Mouse (Mus musculus): ENCODE results near the gene Ubox5.

Ubox5 gene

DNA sequence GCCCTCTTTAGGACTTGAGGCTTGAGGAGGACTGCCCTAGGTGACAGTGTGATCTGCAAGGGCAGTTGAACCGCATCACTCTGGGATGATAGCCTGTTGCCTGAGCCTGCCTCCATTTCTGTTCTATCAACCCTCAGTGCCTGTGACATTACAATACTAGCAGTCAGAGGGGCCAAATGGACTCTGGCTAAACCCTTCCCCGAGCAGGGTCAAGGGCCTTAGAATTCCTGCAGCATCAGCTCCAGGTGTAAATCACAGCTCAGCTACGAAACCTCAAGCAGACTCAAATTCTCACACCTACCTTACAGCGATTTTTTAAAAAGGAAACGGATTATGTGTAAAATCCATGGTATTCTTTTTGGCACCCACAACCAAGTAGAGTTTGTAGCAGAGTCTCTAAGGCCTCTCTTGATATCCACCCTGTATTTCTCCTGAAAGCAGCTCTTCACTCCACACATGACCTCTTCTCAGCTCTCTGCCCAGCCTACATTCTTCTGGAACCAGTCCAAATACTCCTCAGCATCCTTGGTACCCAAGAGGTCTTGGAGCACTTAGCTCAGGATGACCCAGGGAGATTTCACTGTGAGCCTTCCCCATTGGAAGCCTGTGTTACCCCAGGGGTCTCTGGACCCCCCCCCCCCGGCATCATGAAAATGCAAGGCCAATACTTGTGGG lies 11.7 kb upstream of the Ubox5 start:
- TF ChIP-seq POU5F1 (IDR thresholded peaks at IDR 0.05; ENCODE audit: borderline replicate concordance, low read length) = no peak
- no peak for TF ChIP-seq NANOG (IDR thresholded peaks at IDR 0.05; ENCODE audit: borderline replicate concordance, low read length)
- no peak for TF ChIP-seq CTCF (conservative IDR thresholded peaks at IDR 0.05; ENCODE audit: low read length)
- H3K27me3 ChIP-seq (ENCODE audit: insufficient read depth, low read length) = peaks cover 41% of the 10 kb centered on the region
- no peak overlapping the region for H3K4me3 ChIP-seq (replicated peaks; ENCODE audit: low read length)
- H3K4me1 ChIP-seq (replicated peaks; ENCODE audit: low read depth, low read length) = peaks cover 51% of the 10 kb centered on the region
- no peaks in the 10 kb centered on the region for H3K36me3 ChIP-seq (ENCODE audit: insufficient read depth, low read length)
- no peaks in the 10 kb centered on the region for H3K9me3 ChIP-seq (ENCODE audit: low read length)

GRCm38 (mm10) chr2:130639276-130639675 lies 9.4 kb upstream of the Ubox5 start:
- H3K4me3 ChIP-seq (replicated peaks; ENCODE audit: low read length) = 0 out of 2 replicates have a peak overlapping the region, but pooled peaks have one; percentile 32
- H3K27me3 ChIP-seq (ENCODE audit: insufficient read depth, low read length) = peaks cover 63% of the 10 kb centered on the region
- peaks cover 74% of the 10 kb centered on the region for H3K4me1 ChIP-seq (replicated peaks; ENCODE audit: low read depth, low read length)
- no peaks in the 10 kb centered on the region for H3K36me3 ChIP-seq (ENCODE audit: insufficient read depth, low read length)
- no peak for TF ChIP-seq POU5F1 (IDR thresholded peaks at IDR 0.05; ENCODE audit: borderline replicate concordance, low read length)
- TF ChIP-seq CTCF (conservative IDR thresholded peaks at IDR 0.05; ENCODE audit: low read length) = no peak
- TF ChIP-seq NANOG (IDR thresholded peaks at IDR 0.05; ENCODE audit: borderline replicate concordance, low read length) = no peak
- H3K9me3 ChIP-seq (ENCODE audit: low read length) = no peaks in the 10 kb centered on the region

DNA sequence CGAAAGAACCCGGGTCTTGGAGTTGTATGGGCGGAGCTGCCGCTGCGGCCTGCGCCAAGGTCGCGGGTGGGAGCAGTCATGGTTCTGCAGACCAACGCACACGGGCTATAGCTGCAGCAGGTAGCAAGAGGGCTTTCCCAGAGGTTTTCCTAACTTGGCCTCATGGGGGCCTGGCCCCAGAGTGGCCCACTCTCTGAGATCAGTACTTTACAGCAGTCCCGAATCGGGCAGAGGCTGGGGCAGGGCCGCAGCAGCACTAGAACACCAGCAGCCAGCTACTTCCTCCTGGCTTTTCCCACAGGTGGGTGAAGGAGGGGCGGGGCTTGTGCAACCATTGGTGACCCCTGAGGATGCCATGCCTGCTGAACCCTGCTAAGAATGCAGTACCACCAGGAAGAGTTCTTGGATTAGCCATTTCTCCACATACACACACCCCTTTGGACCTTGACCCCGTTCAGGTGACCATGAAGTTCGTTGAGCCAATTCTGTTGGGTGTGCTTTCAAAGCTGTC lies 8.3 kb upstream of the Ubox5 start:
- Histone ChIP-seq H3K27me3 (ENCODE audit: insufficient read depth, low read length) (peaks cover 71% of the 10 kb centered on the region), H3K4me3 (replicated peaks; ENCODE audit: low read length) (peak overlapping the region; percentile 75)
- TF ChIP-seq NANOG (IDR thresholded peaks at IDR 0.05; ENCODE audit: borderline replicate concordance, low read length) (no peak), CTCF (conservative IDR thresholded peaks at IDR 0.05; ENCODE audit: low read length) (no peak), POU5F1 (IDR thresholded peaks at IDR 0.05; ENCODE audit: borderline replicate concordance, low read length) (no peak)

GRCm38 (mm10) chr2:130635847-130636246 lies 6.0 kb upstream of the Ubox5 start:
- Histone ChIP-seq H3K4me3 (replicated peaks; ENCODE audit: low read length) (peak overlapping the region; percentile 75), H3K27me3 (ENCODE audit: insufficient read depth, low read length) (peaks cover 62% of the 10 kb centered on the region), H3K9me3 (ENCODE audit: low read length) (no peaks in the 10 kb centered on the region), H3K36me3 (ENCODE audit: insufficient read depth, low read length) (no peaks in the 10 kb centered on the region), H3K4me1 (replicated peaks; ENCODE audit: low read depth, low read length) (peaks cover 93% of the 10 kb centered on the region)
- TF ChIP-seq NANOG (IDR thresholded peaks at IDR 0.05; ENCODE audit: borderline replicate concordance, low read length) (no peak), CTCF (conservative IDR thresholded peaks at IDR 0.05; ENCODE audit: low read length) (no peak), POU5F1 (IDR thresholded peaks at IDR 0.05; ENCODE audit: borderline replicate concordance, low read length) (no peak)

More for the DNA sequence above, 8.3 kb upstream of the Ubox5 start:
- Histone ChIP-seq H3K36me3 (ENCODE audit: insufficient read depth, low read length) (no peaks in the 10 kb centered on the region), H3K9me3 (ENCODE audit: low read length) (no peaks in the 10 kb centered on the region), H3K4me1 (replicated peaks; ENCODE audit: low read depth, low read length) (peaks cover 81% of the 10 kb centered on the region)

DNA sequence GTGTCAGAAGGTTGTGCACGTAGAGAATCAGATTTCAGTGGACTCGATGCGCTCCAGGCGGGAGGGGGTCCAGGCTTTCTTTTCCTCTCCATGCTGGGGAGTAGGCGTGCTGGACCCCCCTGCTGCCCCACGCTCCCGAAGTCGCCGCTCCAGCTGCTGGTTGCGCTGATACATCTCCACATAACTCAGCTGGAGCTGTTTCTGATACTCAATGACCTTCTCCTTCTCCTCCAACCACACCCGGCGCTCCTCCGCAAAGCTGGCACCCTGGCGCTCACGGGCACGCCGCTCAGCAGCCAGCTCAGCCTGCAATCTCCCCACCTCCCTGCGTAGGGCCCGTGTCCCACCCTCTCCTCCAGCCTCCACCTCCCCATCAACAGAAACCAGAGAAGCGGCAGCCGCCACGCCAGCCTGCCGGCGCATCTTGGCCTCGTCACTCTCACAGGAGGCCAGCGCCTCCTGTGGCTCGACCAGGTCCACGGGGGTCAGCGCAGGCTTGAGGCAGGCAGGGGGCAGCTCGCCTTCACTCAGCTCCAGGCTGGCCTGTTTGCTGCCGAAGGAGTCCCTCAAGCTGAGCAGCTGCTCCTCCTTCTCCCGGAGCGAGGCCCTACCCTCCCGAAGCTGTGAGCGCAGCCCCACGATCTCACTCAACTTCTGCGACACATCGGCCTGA lies 5.0 kb upstream of the Ubox5 start:
- TF ChIP-seq CTCF (conservative IDR thresholded peaks at IDR 0.05; ENCODE audit: low read length) (no peak), POU5F1 (IDR thresholded peaks at IDR 0.05; ENCODE audit: borderline replicate concordance, low read length) (no peak), NANOG (IDR thresholded peaks at IDR 0.05; ENCODE audit: borderline replicate concordance, low read length) (no peak)

GRCm38 (mm10) chr2:130634006-130634738 lies 4.3 kb upstream of the Ubox5 start:
- Histone ChIP-seq H3K27me3 (ENCODE audit: insufficient read depth, low read length) (peaks cover 55% of the 10 kb centered on the region), H3K36me3 (ENCODE audit: insufficient read depth, low read length) (no peaks in the 10 kb centered on the region), H3K4me3 (replicated peaks; ENCODE audit: low read length) (peak overlapping the region; percentile 75), H3K9me3 (ENCODE audit: low read length) (no peaks in the 10 kb centered on the region), H3K4me1 (replicated peaks; ENCODE audit: low read depth, low read length) (peaks cover 89% of the 10 kb centered on the region)
- TF ChIP-seq NANOG (IDR thresholded peaks at IDR 0.05; ENCODE audit: borderline replicate concordance, low read length) (no peak), POU5F1 (IDR thresholded peaks at IDR 0.05; ENCODE audit: borderline replicate concordance, low read length) (no peak), CTCF (conservative IDR thresholded peaks at IDR 0.05; ENCODE audit: low read length) (no peak)

More for the DNA sequence above, 5.0 kb upstream of the Ubox5 start:
- Histone ChIP-seq H3K4me3 (replicated peaks; ENCODE audit: low read length) (peak overlapping the region; percentile 75), H3K27me3 (ENCODE audit: insufficient read depth, low read length) (peaks cover 55% of the 10 kb centered on the region), H3K4me1 (replicated peaks; ENCODE audit: low read depth, low read length) (peaks cover 95% of the 10 kb centered on the region), H3K9me3 (ENCODE audit: low read length) (no peaks in the 10 kb centered on the region), H3K36me3 (ENCODE audit: insufficient read depth, low read length) (no peaks in the 10 kb centered on the region)

DNA sequence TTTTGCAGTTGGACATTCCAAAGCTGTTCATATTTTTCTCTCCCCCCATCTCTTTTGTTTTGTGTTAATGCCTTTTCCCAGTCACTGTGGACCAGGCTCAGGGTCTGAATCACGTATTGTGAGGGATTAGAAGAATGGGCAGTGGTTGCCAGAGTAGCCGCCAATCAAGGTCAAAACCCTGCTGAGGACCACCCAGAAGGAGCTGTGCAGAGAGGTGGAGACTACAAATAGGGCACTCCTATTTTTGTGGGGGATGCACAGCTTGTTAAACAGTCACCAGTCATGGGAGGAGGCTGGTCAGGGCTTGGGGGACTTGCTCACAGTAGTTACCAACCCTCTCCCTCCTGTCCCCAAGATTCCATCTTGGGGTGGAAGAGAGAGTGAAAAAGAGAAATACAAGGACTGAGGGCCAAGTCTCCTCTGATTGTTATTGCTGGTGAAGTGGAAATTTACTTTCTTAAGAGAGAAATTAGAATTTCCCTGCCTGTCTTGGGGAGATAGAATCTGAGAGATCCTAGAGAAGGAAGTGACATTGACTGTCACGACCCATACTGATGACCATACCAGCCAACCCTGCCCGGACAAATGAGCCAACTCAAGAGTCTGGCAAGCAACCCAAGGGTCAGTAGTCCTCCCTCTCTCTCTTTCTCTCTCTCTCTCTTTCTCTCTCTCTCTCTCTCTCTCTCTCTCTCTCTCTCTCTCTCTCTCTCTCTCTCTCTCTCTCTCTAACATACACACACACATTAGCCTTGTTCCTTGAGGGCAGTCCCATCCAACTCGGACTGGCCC lies 3.2 kb upstream of the Ubox5 start:
- peak overlapping the region; percentile 75 for H3K4me3 ChIP-seq (replicated peaks; ENCODE audit: low read length)
- peaks cover 2% of the 10 kb centered on the region; the same call in 1 of the 2 replicates for H3K36me3 ChIP-seq (ENCODE audit: insufficient read depth, low read length)
- H3K27me3 ChIP-seq (ENCODE audit: insufficient read depth, low read length) = peaks cover 46% of the 10 kb centered on the region
- TF ChIP-seq CTCF (conservative IDR thresholded peaks at IDR 0.05; ENCODE audit: low read length) (no peak), POU5F1 (IDR thresholded peaks at IDR 0.05; ENCODE audit: borderline replicate concordance, low read length) (no peak), NANOG (IDR thresholded peaks at IDR 0.05; ENCODE audit: borderline replicate concordance, low read length) (peak; percentile 58; the same call in 1 of the 2 replicates)
- H3K9me3 ChIP-seq (ENCODE audit: low read length) = no peaks in the 10 kb centered on the region
- peaks cover 85% of the 10 kb centered on the region for H3K4me1 ChIP-seq (replicated peaks; ENCODE audit: low read depth, low read length)

All from E14TG2a.4 (cell line).